Mouse (Mus musculus): ENCODE data around the gene Psmf1.

GRCm38 (mm10) chr2:151772169-151772568, 28.2 kb upstream of the Psmf1 start:
- TF ChIP-seq CTCF (IDR thresholded peaks at IDR 0.05; ENCODE audit: insufficient read depth, low read length) = no peak
- no peak for TF ChIP-seq POLR2A (IDR thresholded peaks at IDR 0.05; ENCODE audit: borderline replicate concordance, extremely low read depth, low read depth, low read length)

Data from lung, adult 2 months (tissue).